Mouse (Mus musculus): ENCODE results near the gene Pdcd2l.

Gene Pdcd2l

GRCm38 (mm10) chr7:34196132-34197128 is at the start of gene Pdcd2l:
Pdcd2l (minus strand) TSS chr7:34196661.
- peak; percentile 96 to 97 for DNase-seq

GRCm38 (mm10) chr7:34242176-34242575 is 45.7 kb upstream of the Pdcd2l start:
- peak; percentile 95 to 96 for DNase-seq

- DNase-seq, result peak in 1 of 2 experiments; percentile 36
These were observed 41.6 kb upstream of the Pdcd2l start for GRCm38 (mm10) chr7:34238086-34238485.

- DNase-seq, result no peak
These were observed 39.1 kb upstream of the Pdcd2l start for GRCm38 (mm10) chr7:34235602-34236001.

GRCm38 (mm10) chr7:34234610-34235561 is 38.4 kb upstream of the Pdcd2l start:
- peak in 1 of 2 experiments; percentile 41 for DNase-seq

GRCm38 (mm10) chr7:34233909-34234609 is 37.6 kb upstream of the Pdcd2l start:
- peak; percentile 100 for DNase-seq

- DNase-seq, result no peak
These were observed 36.6 kb upstream of the Pdcd2l start for GRCm38 (mm10) chr7:34232785-34233725.

- peak; percentile 81 to 86 for DNase-seq
These were observed 33.7 kb upstream of the Pdcd2l start, which contains the start of gene Gpi1 for GRCm38 (mm10) chr7:34230116-34230515. Gpi1 (minus strand) TSS chr7:34230336.

GRCm38 (mm10) chr7:34229691-34230111 is 33.2 kb upstream of the Pdcd2l start:
- DNase-seq, result peak; percentile 59 to 65

- no peak for DNase-seq
These were observed 32.7 kb upstream of the Pdcd2l start for GRCm38 (mm10) chr7:34229153-34229552.

- peak; percentile 50 to 59 for DNase-seq
These were observed 32.2 kb upstream of the Pdcd2l start for GRCm38 (mm10) chr7:34228641-34229040.

GRCm38 (mm10) chr7:34226846-34227245 is 30.4 kb upstream of the Pdcd2l start:
- DNase-seq, result no peak

GRCm38 (mm10) chr7:34226086-34226485 is 29.6 kb upstream of the Pdcd2l start:
- DNase-seq, result peak in 1 of 2 experiments; percentile 30

- no peak for DNase-seq
These were observed 27.8 kb upstream of the Pdcd2l start for GRCm38 (mm10) chr7:34224308-34224707.

- no peak for DNase-seq
These were observed 25.9 kb upstream of the Pdcd2l start for GRCm38 (mm10) chr7:34222340-34222739.

GRCm38 (mm10) chr7:34221594-34222250 is 25.3 kb upstream of the Pdcd2l start:
- DNase-seq, result peak; percentile 39 to 63

GRCm38 (mm10) chr7:34218496-34218895 is 22.0 kb upstream of the Pdcd2l start:
- no peak for DNase-seq

- DNase-seq, result no peak
These were observed 20.0 kb upstream of the Pdcd2l start for GRCm38 (mm10) chr7:34216474-34216873.

- no peak for DNase-seq
These were observed 19.0 kb upstream of the Pdcd2l start for GRCm38 (mm10) chr7:34215481-34215880.

GRCm38 (mm10) chr7:34214644-34215043 is 18.2 kb upstream of the Pdcd2l start:
- no peak for DNase-seq
